Mouse (Mus musculus) MEL (cell line): ENCODE data around the gene Tmem30b.

Experiments
- CHD1 ChIP-seq: IDR thresholded peaks from 2 replicates; pipeline ENCODE4 v1.6.1; 2012; ENCODE audit warnings: low read depth, mild to moderate bottlenecking, inconsistent platforms, low read length, improper control_type of control experiment
- CTCF ChIP-seq, 3 experiments: IDR thresholded peaks in 2 of 3; conservative IDR thresholded peaks in 1 of 3; 2 replicates each; pipeline ENCODE4 v1.5.1; 2011 to 2012; ENCODE audit warnings: low read length in 3 of 3, low read depth in 2 of 3, mild to moderate bottlenecking in 2 of 3, improper control_type of control experiment in 1 of 3, inconsistent platforms in 1 of 3, mixed read lengths in 1 of 3, moderate library complexity in 1 of 3; ENCODE audit not compliant: control insufficient read depth in 1 of 3, insufficient read depth in 1 of 3, poor library complexity in 1 of 3, severe bottlenecking in 1 of 3
- E2F4 ChIP-seq: IDR thresholded peaks from 2 replicates; pipeline ENCODE4 v1.6.1; 2011; ENCODE audit warnings: low read depth, low read length, improper control_type of control experiment, borderline replicate concordance
- ETS1 ChIP-seq: IDR thresholded peaks from 2 replicates; pipeline ENCODE4 v1.6.1; 2012; ENCODE audit warnings: low read depth, mild to moderate bottlenecking, inconsistent platforms, low read length, improper control_type of control experiment, moderate library complexity
- HCFC1 ChIP-seq: IDR thresholded peaks from 2 replicates; pipeline ENCODE4 v1.6.1; 2012; ENCODE audit warnings: low read depth, mild to moderate bottlenecking, inconsistent platforms, low read length, improper control_type of control experiment, moderate library complexity
- MAX ChIP-seq: IDR thresholded peaks from 2 replicates; pipeline ENCODE4 v1.6.1; 2011; ENCODE audit warnings: low read length, improper control_type of control experiment
- MAZ ChIP-seq: IDR thresholded peaks from 2 replicates; pipeline ENCODE4 v1.6.1; 2012; ENCODE audit warnings: low read depth, mild to moderate bottlenecking, inconsistent platforms, low read length, improper control_type of control experiment
- POLR2A ChIP-seq, 2 experiments: IDR thresholded peaks; 2 replicates each; pipeline ENCODE4 v1.6.1; 2011 to 2012; ENCODE audit warnings: low read length in 2 of 2, mild to moderate bottlenecking in 2 of 2, control low read depth in 1 of 2, improper control_type of control experiment in 1 of 2, low read depth in 1 of 2, moderate library complexity in 1 of 2; ENCODE audit not compliant: control insufficient read depth in 1 of 2, insufficient read depth in 1 of 2, poor library complexity in 1 of 2
- POLR2AphosphoS5 ChIP-seq: IDR thresholded peaks from 2 replicates; pipeline ENCODE4 v1.6.1; 2012; ENCODE audit warnings: low read depth, borderline replicate concordance, mild to moderate bottlenecking, inconsistent platforms, low read length, moderate library complexity, mixed read lengths
- TCF12 ChIP-seq: IDR thresholded peaks from 2 replicates; pipeline ENCODE4 v1.6.1; 2014; ENCODE audit warnings: low read depth, mild to moderate bottlenecking, inconsistent platforms, low read length, improper control_type of control experiment, moderate library complexity
- USF1 ChIP-seq: IDR thresholded peaks from 2 replicates; pipeline ENCODE4 v1.6.1; 2014; ENCODE audit warnings: low read depth, mild to moderate bottlenecking, inconsistent platforms, low read length, improper control_type of control experiment, moderate library complexity
- ZC3H11A ChIP-seq: IDR thresholded peaks from 2 replicates; pipeline ENCODE4 v1.6.1; 2012; ENCODE audit warnings: low read depth, mild to moderate bottlenecking, inconsistent platforms, low read length, improper control_type of control experiment
- ZKSCAN1 ChIP-seq: IDR thresholded peaks from 2 replicates; pipeline ENCODE4 v1.6.1; 2012; ENCODE audit warnings: low read depth, mild to moderate bottlenecking, inconsistent platforms, low read length, improper control_type of control experiment, moderate library complexity

- TF ChIP-seq CTCF (IDR thresholded peaks at IDR 0.05 in 2 of 3, conservative IDR thresholded peaks at IDR 0.05 in 1 of 3; ENCODE audit: control insufficient read depth in 1 of 3, insufficient read depth in 1 of 3, low read depth in 2 of 3, low read length in 3 of 3, poor library complexity in 1 of 3, severe bottlenecking in 1 of 3) (no peak), MAX (no peak), USF1 (no peak), ETS1 (no peak), POLR2A (IDR thresholded peaks at IDR 0.05; ENCODE audit: control insufficient read depth in 1 of 2, insufficient read depth in 1 of 2, low read depth in 1 of 2, low read length in 2 of 2, poor library complexity in 1 of 2) (no peak), ZKSCAN1 (no peak), MAZ (no peak), ZC3H11A (no peak), POLR2AphosphoS5 (no peak), CHD1 (no peak), HCFC1 (no peak), E2F4 (no peak), TCF12 (no peak)
Observed at GRCm38 (mm10) chr12:73517768-73518167, 28.4 kb downstream of the Tmem30b start.
